Mouse (Mus musculus) bone marrow macrophage, adult 2 months (primary cell): ENCODE data around the gene Arid5b.

Source experiments
- CTCF ChIP-seq: IDR thresholded peaks from 2 replicates; pipeline ENCODE4 v1.5.1; 2012; ENCODE audit warnings: low read depth, mild to moderate bottlenecking, low read length, moderate library complexity
- POLR2A ChIP-seq: IDR thresholded peaks from 2 replicates; pipeline ENCODE4 v1.6.1; 2012; ENCODE audit warnings: mild to moderate bottlenecking, low read depth, low read length, borderline replicate concordance

GRCm38 (mm10) chr10:68281076-68281774, 2.7 kb upstream of the Arid5b start:
- no peak for TF ChIP-seq CTCF
- TF ChIP-seq POLR2A: no peak
